Mouse (Mus musculus): ENCODE measurements around the gene Pnlip. TPM values are rescaled to one million over a fixed set of nuclear protein-coding genes. Genes with fewer than 3 reads are reported as not detected.

The Pnlip gene
- polyA plus RNA-seq, 1 experiment from 2014 or later = 0.21 TPM

- H3K36me3 ChIP-seq = no peaks in the 10 kb centered on the region
- H3K4me1 ChIP-seq (replicated peaks) = peaks cover 16% of the 10 kb centered on the region
- H3K9ac ChIP-seq = no peak within 1 kb of the TSS
- peak; percentile 72 for ATAC-seq
- H3K9me3 ChIP-seq = no peaks in the 10 kb centered on the region
- H3K4me3 ChIP-seq (replicated peaks) = no peak within 1 kb of the TSS
- H3K27me3 ChIP-seq (replicated peaks) = no peaks in the 10 kb centered on the region
- H3K4me2 ChIP-seq (replicated peaks) = 0 out of 2 replicates have a peak within 1 kb of the TSS, but pooled peaks have one; percentile 13
- H3K27ac ChIP-seq = peak within 1 kb of the TSS; percentile 37; the same call in 1 of the 2 replicates
- 34% methylated on average over 5 of the region's 5 CpGs for WGBS
These were observed 76.2 kb downstream of the Pnlip start, which contains the start of gene Pnliprp1 for GRCm38 (mm10) chr19:58728445-58729031. Pnliprp1 (plus strand) TSS chr19:58728887.

Other genes with a start within 250 kb of the Pnlip start
- 20.6 and 22.3 TPM in 2 replicates for gene Gfra1, start 196.6 kb upstream of the Pnlip start, polyA plus RNA-seq (2015; fragmentation: Nextera tagmentation; extraction: Ambion mirVana)
- gene Ccdc172, start 140.5 kb upstream of the Pnlip start, polyA plus RNA-seq (2015; fragmentation: Nextera tagmentation; extraction: Ambion mirVana) = not detected in 2 replicates
- 1,391 and 3,102 TPM in 2 replicates for gene Pnliprp1, start 76.4 kb downstream of the Pnlip start, polyA plus RNA-seq (2015; fragmentation: Nextera tagmentation; extraction: Ambion mirVana)
- gene Pnliprp2, start 107.2 kb downstream of the Pnlip start, polyA plus RNA-seq (2015; fragmentation: Nextera tagmentation; extraction: Ambion mirVana) = 5.4 and 15.2 TPM in 2 replicates
- not detected in 2 replicates for gene 1700019N19Rik, start 142.0 kb downstream of the Pnlip start, polyA plus RNA-seq (2015; fragmentation: Nextera tagmentation; extraction: Ambion mirVana)

Measured in intestine, embryonic 15.5 days (tissue).